Mouse (Mus musculus) E14TG2a.4 (cell line): ENCODE data around the gene Ccdc69.

Source experiments
- CTCF ChIP-seq: conservative IDR thresholded peaks from 2 replicates; pipeline ENCODE4 v1.5.1; 2014; ENCODE audit warnings: low read length
- NANOG ChIP-seq: IDR thresholded peaks from 2 replicates; pipeline ENCODE4 v1.6.1; 2014; ENCODE audit warnings: borderline replicate concordance, low read length, mixed read lengths
- POU5F1 ChIP-seq: IDR thresholded peaks from 2 replicates; pipeline ENCODE4 v1.6.1; 2014; ENCODE audit warnings: low read length, borderline replicate concordance

DNA sequence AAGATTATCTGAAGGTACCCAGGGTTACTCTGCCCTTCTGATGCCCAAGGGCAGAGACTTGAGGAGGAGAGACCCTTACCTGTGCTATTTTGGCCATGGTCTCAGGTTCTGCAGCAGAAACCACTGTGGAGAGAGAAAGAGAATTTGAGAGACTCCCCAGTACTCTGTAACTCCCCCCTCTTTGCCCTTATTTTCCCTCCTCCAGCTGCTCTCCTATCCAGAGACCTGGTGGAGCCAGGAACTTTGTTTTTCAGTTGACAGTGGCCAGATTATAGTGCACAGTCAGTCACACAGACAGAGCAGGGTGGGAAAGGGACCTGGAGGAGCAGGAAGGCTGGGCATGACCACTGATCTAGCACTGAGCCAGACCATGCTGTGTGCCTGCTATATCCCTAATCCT is 56.5 kb downstream of the Ccdc69 start:
- TF ChIP-seq CTCF (no peak), NANOG (no peak), POU5F1 (no peak)
